Mouse (Mus musculus) lung, embryonic 15.5 days (tissue): Measurements from ENCODE around the gene Nectin1. TPM values are rescaled to one million over a fixed set of nuclear protein-coding genes. Genes with fewer than 3 reads are reported as not detected.
A peak's percentile ranks its signal among the peaks of the same experiment; 100 is the strongest.

Experiments used
- ATAC-seq: fragments of 200-750 bp; cut with Nextera tagmentation; 2 replicates; pipeline ENCODE4 v1.8.0; 2017; ENCODE audit warnings: moderate number of reproducible peaks, borderline replicate concordance; ENCODE audit not compliant: low FRiP score, low TSS enrichment; ENCODE audit errors: extremely low read depth
- H3K27ac ChIP-seq: fragments of 300-500 bp; sonication (generic); 2 replicates; pipeline ENCODE4 v1.5.1; 2015; ENCODE audit warnings: moderate library complexity, mild to moderate bottlenecking, inconsistent platforms
- H3K27me3 ChIP-seq: fragments of 300-500 bp; sonication (generic); 2 replicates; pipeline ENCODE4 v1.6.1; 2015; ENCODE audit warnings: inconsistent platforms
- H3K36me3 ChIP-seq: fragments of 300-500 bp; sonication (generic); 2 replicates; pipeline ENCODE4 v1.6.1; 2015; ENCODE audit warnings: inconsistent platforms
- H3K4me1 ChIP-seq: fragments of 300-500 bp; sonication (generic); 2 replicates; pipeline ENCODE4 v1.6.1; 2015; ENCODE audit warnings: inconsistent platforms
- H3K4me2 ChIP-seq: fragments of 300-500 bp; sonication (generic); 2 replicates; pipeline ENCODE4 v1.6.1; 2015; ENCODE audit warnings: inconsistent platforms, mild to moderate bottlenecking, moderate library complexity
- H3K4me3 ChIP-seq: fragments of 300-500 bp; sonication (generic); 2 replicates; pipeline ENCODE4 v1.5.1; 2015; ENCODE audit warnings: mild to moderate bottlenecking, inconsistent platforms
- H3K9ac ChIP-seq: fragments of 300-500 bp; sonication (generic); 2 replicates; pipeline ENCODE4 v1.6.1; 2015; ENCODE audit warnings: inconsistent platforms
- H3K9me3 ChIP-seq: fragments of 300-500 bp; sonication (generic); 2 replicates; pipeline ENCODE4 v1.6.1; 2016; ENCODE audit warnings: inconsistent platforms
- WGBS: fragments of 180-500 bp; shearing (Covaris S2); methylation state at CpG from one replicate; pipeline ENCODE4 v1.1.7; 2015; 5-methylcytosine and 5-hydroxymethylcytosine counted together
- polyA plus RNA-seq: library from polyadenylated mRNA; unstranded; fragments of >200 nt; fragmentation: Nextera tagmentation; extraction: Ambion mirVana; gene quantifications from 2 replicates; pipeline ENCODE4 v1.2.1, GENCODE M21; 2015

Nectin1 gene
- polyA plus RNA-seq, 1 experiment from 2014 or later: 5.5 TPM

GRCm38 (mm10) chr9:43742902-43743646, 710 bp upstream of the Nectin1 start:
- Histone ChIP-seq H3K4me1 (peaks cover 42% of the 10 kb centered on the region), H3K4me2 (peak overlapping the region; percentile 98), H3K9ac (peak overlapping the region; percentile 94), H3K9me3 (no peaks in the 10 kb centered on the region), H3K27ac (peak overlapping the region; percentile 98), H3K4me3 (peak overlapping the region; percentile 92), H3K36me3 (no peaks in the 10 kb centered on the region), H3K27me3 (no peaks in the 10 kb centered on the region)
- peak; percentile 66 for ATAC-seq
- WGBS: under 1% methylated on average over 27 of the region's 27 CpGs

- H3K4me1 ChIP-seq: peaks cover 37% of the 10 kb centered on the region
- H3K9me3 ChIP-seq: no peaks in the 10 kb centered on the region
- no peaks in the 10 kb centered on the region for H3K27me3 ChIP-seq
- no peaks in the 10 kb centered on the region for H3K36me3 ChIP-seq
- H3K4me2 ChIP-seq: peak overlapping the region; percentile 98
- WGBS: under 1% methylated on average over 63 of the region's 77 CpGs
- ATAC-seq: peak; percentile 61
- H3K4me3 ChIP-seq: peak overlapping the region; percentile 92
- H3K9ac ChIP-seq: peak overlapping the region; percentile 94
- H3K27ac ChIP-seq: peak overlapping the region; percentile 98
Observed at GRCm38 (mm10) chr9:43744138-43744981, 576 bp downstream of the Nectin1 start.

DNA sequence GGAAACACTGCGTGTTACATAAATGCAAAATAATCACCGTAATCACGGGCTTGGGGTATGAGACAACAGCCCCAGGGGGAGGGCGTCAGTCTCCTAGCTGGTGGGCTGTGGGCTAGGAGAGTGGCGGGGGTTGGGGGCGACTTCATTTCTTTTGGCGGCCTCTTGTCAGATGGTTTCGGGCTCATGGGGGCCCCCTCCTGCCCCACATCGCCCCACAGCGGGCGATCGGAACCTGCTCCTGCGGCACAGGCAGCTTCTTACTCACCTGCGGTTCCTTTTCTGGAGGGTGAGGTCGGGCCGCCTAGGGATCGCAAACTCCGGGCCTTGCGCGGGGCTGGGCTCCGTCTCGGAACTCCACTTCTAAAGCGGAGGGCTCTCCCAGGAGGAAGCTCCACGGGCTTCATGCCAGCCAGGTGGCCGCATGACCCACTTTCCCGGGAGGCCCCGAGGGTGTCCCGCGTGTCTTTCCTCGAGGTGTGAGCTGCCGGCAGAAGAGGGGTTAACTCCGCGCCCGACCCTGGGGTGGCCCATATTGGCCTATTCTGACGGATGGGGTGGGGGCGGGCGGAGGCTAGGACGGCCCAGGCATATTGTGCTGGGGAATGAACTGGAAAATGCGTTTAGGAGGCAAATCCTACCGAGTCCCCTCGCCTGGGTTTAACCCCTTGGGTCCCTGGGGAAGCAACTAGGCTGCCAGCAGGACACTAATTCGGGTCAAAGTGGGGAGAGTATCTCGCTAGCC, 1.4 kb downstream of the Nectin1 start:
- H3K4me2 ChIP-seq: peak overlapping the region; percentile 98
- no peaks in the 10 kb centered on the region for H3K9me3 ChIP-seq
- H3K9ac ChIP-seq: peak overlapping the region; percentile 94
- H3K4me3 ChIP-seq: peak overlapping the region; percentile 92
- under 1% methylated on average over 43 of the region's 43 CpGs for WGBS
- no peaks in the 10 kb centered on the region for H3K36me3 ChIP-seq
- no peak for ATAC-seq
- H3K27me3 ChIP-seq: no peaks in the 10 kb centered on the region
- peaks cover 37% of the 10 kb centered on the region for H3K4me1 ChIP-seq
- H3K27ac ChIP-seq: no peak overlapping the region

- Histone ChIP-seq H3K4me3 (peak overlapping the region; percentile 92), H3K4me2 (peak overlapping the region; percentile 98), H3K36me3 (no peaks in the 10 kb centered on the region), H3K9me3 (no peaks in the 10 kb centered on the region), H3K27me3 (no peaks in the 10 kb centered on the region), H3K9ac (peak overlapping the region; percentile 94), H3K4me1 (peaks cover 37% of the 10 kb centered on the region), H3K27ac (no peak overlapping the region)
- no peak for ATAC-seq
- WGBS: 11% methylated on average over 13 of the region's 13 CpGs
Observed at GRCm38 (mm10) chr9:43745951-43746703, 2.3 kb downstream of the Nectin1 start.

DNA sequence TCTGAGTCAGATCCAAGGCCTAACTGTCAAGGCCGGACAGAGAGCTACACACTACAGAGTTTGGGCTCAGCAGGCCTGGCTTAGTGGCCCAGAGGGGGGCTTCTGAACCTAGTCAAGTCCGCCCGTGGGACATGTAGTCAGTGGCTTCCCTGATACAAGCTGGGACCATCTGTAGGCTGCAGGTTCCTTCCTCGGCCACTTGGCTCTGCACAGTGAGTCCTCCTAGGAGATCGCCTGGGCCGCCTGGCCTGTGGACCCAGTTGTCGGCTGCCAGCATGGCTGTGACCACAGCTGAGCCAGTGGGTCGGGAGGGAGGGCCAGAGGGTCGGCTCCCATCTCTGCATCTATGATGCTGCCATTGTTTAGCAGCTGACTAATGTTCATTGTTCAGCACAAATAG, 3.9 kb downstream of the Nectin1 start:
- 71% methylated on average over 8 of the region's 9 CpGs for WGBS
- ATAC-seq: no peak
- Histone ChIP-seq H3K9ac (no peak overlapping the region), H3K36me3 (no peaks in the 10 kb centered on the region), H3K4me1 (peaks cover 33% of the 10 kb centered on the region), H3K4me3 (no peak overlapping the region), H3K27ac (no peak overlapping the region), H3K9me3 (no peaks in the 10 kb centered on the region), H3K27me3 (no peaks in the 10 kb centered on the region), H3K4me2 (no peak overlapping the region)

DNA sequence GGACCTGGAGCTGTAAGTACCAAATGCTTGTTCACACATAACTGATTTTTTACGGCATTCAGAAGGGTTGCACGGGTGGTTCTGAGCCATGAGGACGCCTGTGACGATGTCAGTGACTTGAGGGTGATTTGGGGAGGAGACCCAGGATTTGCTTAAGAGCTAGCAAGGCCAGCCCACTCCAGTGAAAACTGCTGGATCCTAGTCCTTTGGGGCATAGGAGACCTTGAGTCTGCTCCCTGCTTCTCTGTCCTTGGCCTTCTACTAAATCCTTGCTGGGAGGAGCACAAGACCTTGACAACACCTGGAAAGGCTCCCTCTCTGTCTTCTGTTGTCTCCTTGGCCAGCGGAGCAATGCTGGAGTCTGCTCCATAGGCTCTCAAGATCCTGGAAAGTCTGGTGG, 4.7 kb downstream of the Nectin1 start:
- Histone ChIP-seq H3K4me2 (no peak overlapping the region), H3K4me3 (no peak overlapping the region), H3K4me1 (peaks cover 26% of the 10 kb centered on the region), H3K9me3 (no peaks in the 10 kb centered on the region), H3K27me3 (no peaks in the 10 kb centered on the region), H3K9ac (no peak overlapping the region), H3K27ac (no peak overlapping the region), H3K36me3 (no peaks in the 10 kb centered on the region)
- WGBS: 81% methylated on average over 5 of the region's 5 CpGs
- ATAC-seq: no peak

DNA sequence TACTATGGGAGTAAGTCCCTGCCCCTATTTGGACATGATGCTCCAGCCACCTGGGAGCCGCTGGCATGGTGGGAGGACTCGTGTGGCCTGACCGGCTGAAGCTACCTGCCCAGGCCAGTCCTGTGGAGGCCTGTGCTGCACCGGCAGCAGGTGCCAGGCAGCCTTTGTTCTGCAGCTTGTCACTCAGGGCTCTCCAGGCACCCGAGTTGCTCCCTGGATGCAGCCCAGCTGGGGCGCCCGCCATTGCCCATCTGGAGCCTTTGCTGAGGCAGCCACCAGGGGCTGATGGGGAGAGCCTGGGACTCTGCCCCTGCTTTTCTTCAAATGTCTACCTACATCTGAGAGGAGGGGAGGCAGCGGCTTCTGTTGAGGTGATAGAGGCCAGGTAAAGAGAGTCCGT, 6.3 kb downstream of the Nectin1 start:
- no peak for ATAC-seq
- Histone ChIP-seq H3K4me3 (no peak overlapping the region), H3K4me1 (peaks cover 21% of the 10 kb centered on the region), H3K9me3 (no peaks in the 10 kb centered on the region), H3K27ac (no peak overlapping the region), H3K36me3 (no peaks in the 10 kb centered on the region), H3K27me3 (no peaks in the 10 kb centered on the region), H3K9ac (no peak overlapping the region), H3K4me2 (no peak overlapping the region)
- 82% methylated on average over 9 of the region's 9 CpGs for WGBS

- Histone ChIP-seq H3K9ac (no peak overlapping the region), H3K4me2 (no peak overlapping the region), H3K27ac (no peak overlapping the region), H3K4me1 (peaks cover 11% of the 10 kb centered on the region; the same call in 1 of the 2 replicates), H3K9me3 (no peaks in the 10 kb centered on the region), H3K36me3 (no peaks in the 10 kb centered on the region), H3K4me3 (no peak overlapping the region), H3K27me3 (no peaks in the 10 kb centered on the region)
- WGBS: 87% methylated on average over 8 of the region's 8 CpGs
- no peak for ATAC-seq
Observed at GRCm38 (mm10) chr9:43751111-43751510, 7.3 kb downstream of the Nectin1 start.

DNA sequence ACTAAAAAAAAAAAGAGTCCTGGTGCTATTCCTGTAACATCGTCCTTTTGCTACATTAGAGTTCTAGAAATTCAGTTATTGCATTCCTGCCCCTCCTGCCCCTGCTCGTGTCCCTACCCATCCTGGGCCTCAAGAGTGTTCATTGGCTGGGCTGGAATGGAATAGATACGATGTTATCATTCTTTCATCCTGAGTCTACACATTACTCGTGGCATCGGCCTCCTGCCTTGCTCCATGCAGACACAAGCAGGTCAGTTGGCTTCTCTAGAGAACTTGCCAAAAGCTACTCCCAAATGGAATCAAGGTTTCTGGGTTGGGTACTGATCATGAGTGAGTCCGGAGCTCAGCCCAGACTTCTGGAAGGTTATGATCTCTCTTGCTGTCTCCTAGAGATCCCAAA, 9.7 kb downstream of the Nectin1 start:
- Histone ChIP-seq H3K9ac (no peak overlapping the region), H3K9me3 (no peaks in the 10 kb centered on the region), H3K27ac (no peak overlapping the region), H3K27me3 (no peaks in the 10 kb centered on the region), H3K36me3 (no peaks in the 10 kb centered on the region), H3K4me2 (no peak overlapping the region), H3K4me1 (peaks cover 8% of the 10 kb centered on the region; the same call in 1 of the 2 replicates), H3K4me3 (no peak overlapping the region)
- WGBS: 65% methylated on average over 6 of the region's 6 CpGs
- no peak for ATAC-seq

DNA sequence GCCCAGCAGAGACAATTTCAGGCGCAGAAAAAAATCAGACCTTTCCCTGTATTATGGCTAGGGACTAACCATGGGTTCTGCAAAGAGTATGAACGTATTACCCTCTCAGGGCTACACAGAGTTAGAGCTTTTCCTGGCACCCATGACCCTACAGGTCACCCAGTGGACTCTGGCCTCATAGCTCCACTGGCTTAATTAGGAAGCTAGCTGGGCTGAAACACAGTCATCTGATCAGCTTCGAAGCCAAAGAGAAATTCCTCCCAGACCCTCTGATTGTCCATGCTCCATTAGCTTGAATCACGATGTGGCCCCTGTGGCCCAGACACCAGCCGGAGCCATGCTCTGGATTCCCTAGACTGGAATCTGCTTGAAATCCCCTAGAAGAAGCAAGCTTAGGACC, 10.3 kb downstream of the Nectin1 start:
- 81% methylated on average over 5 of the region's 5 CpGs for WGBS
- no peak overlapping the region for H3K9ac ChIP-seq
- no peak overlapping the region for H3K4me3 ChIP-seq
- H3K36me3 ChIP-seq: no peaks in the 10 kb centered on the region
- no peak for ATAC-seq
- no peak overlapping the region for H3K4me2 ChIP-seq
- H3K4me1 ChIP-seq: peaks cover 8% of the 10 kb centered on the region; the same call in 1 of the 2 replicates
- no peaks in the 10 kb centered on the region for H3K27me3 ChIP-seq
- H3K27ac ChIP-seq: no peak overlapping the region
- H3K9me3 ChIP-seq: no peaks in the 10 kb centered on the region

DNA sequence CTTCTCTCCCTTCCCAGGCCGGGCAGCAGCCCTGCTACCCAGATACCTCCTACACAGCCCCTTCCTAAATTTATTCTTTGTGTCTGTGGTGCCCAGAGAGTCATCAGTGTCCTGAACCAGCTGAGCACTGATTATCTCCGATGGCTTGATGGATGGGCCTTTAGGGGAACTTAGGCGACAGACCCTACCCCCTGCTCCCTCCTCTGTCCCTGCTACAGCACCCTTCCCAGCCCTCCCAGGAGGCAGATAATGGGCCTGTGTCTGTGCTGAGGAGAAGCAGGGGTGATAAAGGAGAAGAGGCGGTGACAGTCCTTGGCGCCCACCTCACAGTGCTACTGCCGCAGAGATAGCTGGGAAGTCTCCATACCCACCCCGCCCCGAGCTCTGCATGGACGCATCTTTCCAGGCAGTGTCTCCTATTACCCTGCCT, 11.0 kb downstream of the Nectin1 start:
- Histone ChIP-seq H3K4me2 (no peak overlapping the region), H3K4me1 (peaks cover 9% of the 10 kb centered on the region; the same call in 1 of the 2 replicates), H3K27ac (no peak overlapping the region), H3K9ac (no peak overlapping the region), H3K9me3 (no peaks in the 10 kb centered on the region), H3K36me3 (no peaks in the 10 kb centered on the region), H3K27me3 (no peaks in the 10 kb centered on the region), H3K4me3 (no peak overlapping the region)
- 41% methylated on average over 9 of the region's 9 CpGs for WGBS
- ATAC-seq: no peak
